9 mouse cellular contexts compared by ENCODE assay signal in the genomic region with DNA sequence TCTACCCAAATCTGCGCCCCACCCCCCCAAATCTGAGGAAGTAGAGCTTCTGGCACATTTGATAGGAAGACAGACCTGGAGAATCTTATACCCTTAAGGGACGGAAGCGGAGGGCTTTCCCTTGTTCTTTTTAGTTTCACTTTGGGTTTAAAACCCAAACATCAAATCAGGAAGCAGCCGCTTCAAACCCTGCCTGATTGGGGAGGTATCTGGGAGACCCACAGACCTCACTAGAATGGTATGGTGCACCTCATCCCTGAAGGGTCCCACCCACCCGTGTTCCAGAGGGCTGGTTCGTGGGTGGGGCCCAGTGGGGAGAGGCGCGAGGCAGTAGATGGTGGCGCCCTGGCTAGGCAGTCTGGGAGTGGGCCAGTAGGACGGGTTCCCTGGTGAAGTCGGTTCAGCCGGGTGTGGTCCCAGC. TPM values are rescaled to one million over a fixed set of nuclear protein-coding genes. Genes with fewer than 3 reads are reported as not detected.
DNase-seq lines count a peak whose midpoint lies in the region; ATAC-seq and TF ChIP-seq lines count a peak whose summit lies in the region.
"Had no signal": no experiment of that assay in that cellular context is flagged by ENCODE, and none has a peak within 500 bp of the region (broad histone marks: within the 10 kb centered on the region; RNA-seq: fewer than 3 reads in every experiment).

No protein-coding gene starts in this region.

- peak overlapping the region; percentile 74 for H3K27ac ChIP-seq in layer of hippocampus, adult 2 months
- H3K27ac ChIP-seq: neural tube, embryonic 13.5 days had no signal

- ATAC-seq in megakaryocyte progenitor cell, adult 5-6 weeks (replicated peaks; ENCODE audit: poor library complexity) = peak; percentile 41

- no peak for TF ChIP-seq CTCF in layer of hippocampus, adult 2 months (conservative IDR thresholded peaks at IDR 0.05)

- peak overlapping the region; percentile 24; the same call in 1 of the 2 replicates for H3K4me3 ChIP-seq in layer of hippocampus, adult 2 months
- H3K4me3 ChIP-seq: neural tube, embryonic 13.5 days had no signal

- no peak for DNase-seq in layer of hippocampus, adult 2 months (ENCODE audit: low spot score in 2 of 2)
- no peak for DNase-seq in layer of hippocampus, adult 18-20 months (ENCODE audit: low spot score in 2 of 2)
- DNase-seq in R1 (ENCODE audit: low read depth, low spot score) = peak; percentile 50
- DNase-seq in heart, postnatal 4 days = peak; percentile 38
- DNase-seq in layer of hippocampus, adult 8-10 months (ENCODE audit: low spot score in 2 of 2) = no peak
- DNase-seq in left cerebral cortex, adult 8-10 months (ENCODE audit: low spot score in 2 of 2) = no peak
- no peak for DNase-seq in cerebellum, adult 11 months

RNA-seq across cellular contexts. Expression of gene Myl9, which starts 44.7 kb away (rescaled TPM):
- 10 to 100 TPM; 14.3 to 18.6 TPM for total RNA-seq in layer of hippocampus, adult 2 months (2021)
- 10 to 100 TPM in 1 of 2 experiments, 1 to 10 TPM in 1; 8.7 to 12.2 TPM for total RNA-seq in layer of hippocampus, adult 18-20 months (2021)
- 1,000 to 10,000 TPM; 1,178 to 1,267 TPM for total RNA-seq in heart, postnatal 4 days (2021)
- not detected in 2 replicates for total RNA-seq in megakaryocyte progenitor cell, adult 5-6 weeks (2015)
- not detected in 2 replicates for total RNA-seq in megakaryocyte progenitor cell, adult 5-6 weeks (2017)
- total RNA-seq in layer of hippocampus, adult 8-10 months (2022) = 10 to 100 TPM; 10.4 to 22.0 (median 16.4) TPM
- 10 to 100 TPM; 13.8 to 20.5 (median 16.5) TPM for total RNA-seq in left cerebral cortex, adult 8-10 months (2022)

Comparison
In these comparisons a context has a peak if more than half of its experiments do, and no peak if none do; other contexts are left out.
1. DNase-seq: peak in R1 (single experiment) and heart, postnatal 4 days (single experiment); none in layer of hippocampus, adult 2 months (0 of 2), layer of hippocampus, adult 18-20 months (0 of 2), layer of hippocampus, adult 8-10 months (0 of 2), left cerebral cortex, adult 8-10 months (0 of 2) and cerebellum, adult 11 months (single experiment).
2. RNA of gene Myl9, which starts 44.7 kb away (total RNA-seq): 1,178 to 1,267 TPM in heart, postnatal 4 days; 10.4 to 22.0 TPM in layer of hippocampus, adult 8-10 months, 14.3 to 18.6 TPM in layer of hippocampus, adult 2 months, 13.8 to 20.5 TPM in left cerebral cortex, adult 8-10 months, 8.7 to 12.2 TPM in layer of hippocampus, adult 18-20 months and not detected in megakaryocyte progenitor cell, adult 5-6 weeks; every median in the first group is over 10 times any median in the second.